Mouse (Mus musculus): ENCODE measurements at regions not wholly inside any gene's neighbourhood (a gene's known extent, or its start where the extent isn't known, plus 50 kb on each side); places are given as distances from the start of the nearest gene placed in this dataset.
A peak's percentile ranks its signal among the peaks of the same experiment; 100 is the strongest.

- DNase-seq (ENCODE audit: low spot score), result no peak
These were observed 154.5 kb upstream of the Smim23 start for GRCm38 (mm10) chr11:32978899-32979298.

- no peak for DNase-seq (ENCODE audit: low spot score)
These were observed 152.2 kb upstream of the Smim23 start for GRCm38 (mm10) chr11:32976572-32976971.

- no peak for DNase-seq (ENCODE audit: low spot score)
These were observed 149.0 kb upstream of the Smim23 start for GRCm38 (mm10) chr11:32973453-32973852.

GRCm38 (mm10) chr11:32965418-32965817, 141.0 kb upstream of the Smim23 start:
- DNase-seq (ENCODE audit: low spot score), result no peak

GRCm38 (mm10) chr11:32963625-32964293, 139.4 kb upstream of the Smim23 start:
- no peak for DNase-seq (ENCODE audit: low spot score)

GRCm38 (mm10) chr11:32961600-32961999, 137.2 kb upstream of the Smim23 start:
- DNase-seq (ENCODE audit: low spot score), result no peak

- no peak for DNase-seq (ENCODE audit: low spot score)
These were observed 134.6 kb upstream of the Smim23 start for GRCm38 (mm10) chr11:32958961-32959360.

GRCm38 (mm10) chr11:32956993-32957392, 132.6 kb upstream of the Smim23 start:
- no peak for DNase-seq (ENCODE audit: low spot score)

GRCm38 (mm10) chr11:32952271-32952670, 127.9 kb upstream of the Smim23 start:
- DNase-seq (ENCODE audit: low spot score), result no peak

GRCm38 (mm10) chr11:32948132-32948531, 123.7 kb upstream of the Smim23 start:
- no peak for DNase-seq (ENCODE audit: low spot score)

- no peak for DNase-seq (ENCODE audit: low spot score)
These were observed 122.1 kb upstream of the Smim23 start for GRCm38 (mm10) chr11:32946481-32947001.

GRCm38 (mm10) chr11:32945071-32945470, 120.7 kb upstream of the Smim23 start:
- no peak for DNase-seq (ENCODE audit: low spot score)

GRCm38 (mm10) chr11:32941331-32942009, 117.1 kb upstream of the Smim23 start:
- peak; percentile 17 for DNase-seq (ENCODE audit: low spot score)

GRCm38 (mm10) chr11:32939102-32939501, 114.7 kb upstream of the Smim23 start:
- no peak for DNase-seq (ENCODE audit: low spot score)

- no peak for DNase-seq (ENCODE audit: low spot score)
These were observed 112.8 kb upstream of the Smim23 start for GRCm38 (mm10) chr11:32937167-32937566.

- no peak for DNase-seq (ENCODE audit: low spot score)
These were observed 107.5 kb upstream of the Smim23 start for GRCm38 (mm10) chr11:32931928-32932327.

- no peak for DNase-seq (ENCODE audit: low spot score)
These were observed 106.6 kb upstream of the Smim23 start for GRCm38 (mm10) chr11:32931018-32931417.

GRCm38 (mm10) chr11:32928837-32929236, 104.4 kb upstream of the Smim23 start:
- no peak for DNase-seq (ENCODE audit: low spot score)

GRCm38 (mm10) chr11:32925421-32926271, 101.2 kb upstream of the Smim23 start:
- no peak for DNase-seq (ENCODE audit: low spot score)

- DNase-seq (ENCODE audit: low spot score), result no peak
These were observed 100.5 kb upstream of the Smim23 start for GRCm38 (mm10) chr11:32924932-32925331.

- DNase-seq (ENCODE audit: low spot score), result no peak
These were observed 88.7 kb upstream of the Smim23 start for GRCm38 (mm10) chr11:32913071-32913470.

- no peak for DNase-seq (ENCODE audit: low spot score)
These were observed 87.4 kb upstream of the Smim23 start for GRCm38 (mm10) chr11:32911791-32912190.
